Mouse (Mus musculus): ENCODE data around the gene Eif1b. TPM values are rescaled to one million over a fixed set of nuclear protein-coding genes. Genes with fewer than 3 reads are reported as not detected.

Eif1b gene
- polyA plus RNA-seq (2016; fragmentation: Nextera tagmentation; extraction: Ambion mirVana), result 407 and 434 TPM in 2 replicates

- peak within 1 kb of the TSS; percentile 93 for H3K27ac ChIP-seq
- 3% methylated on average over 19 of the region's 19 CpGs for WGBS
- no peaks in the 10 kb centered on the region for H3K9me3 ChIP-seq
- peak within 1 kb of the TSS; percentile 100 for H3K9ac ChIP-seq
- peaks cover 29% of the 10 kb centered on the region for H3K4me1 ChIP-seq
- peak within 1 kb of the TSS; percentile 88 for H3K4me2 ChIP-seq
- H3K4me3 ChIP-seq (replicated peaks), result peak within 1 kb of the TSS; percentile 99
- peak; percentile 42 for ATAC-seq (ENCODE audit: low FRiP score)
- peaks cover 26% of the 10 kb centered on the region for H3K36me3 ChIP-seq (replicated peaks)
- no peaks in the 10 kb centered on the region for H3K27me3 ChIP-seq
Observed at GRCm38 (mm10) chr9:120492010-120492399, at the start of gene Eif1b. Eif1b (plus strand) TSS chr9:120492232.

- Histone ChIP-seq H3K4me1 (peaks cover 4% of the 10 kb centered on the region; the same call in 1 of the 2 replicates), H3K4me2 (no peak overlapping the region), H3K9me3 (0 out of 2 replicates have a peak, but pooled peaks cover 3% of the 10 kb centered on the region), H3K4me3 (replicated peaks) (no peak overlapping the region), H3K9ac (no peak overlapping the region), H3K27ac (peak overlapping the region; percentile 84), H3K36me3 (replicated peaks) (no peaks in the 10 kb centered on the region), H3K27me3 (no peaks in the 10 kb centered on the region)
- peak; percentile 68; the same call in 1 of the 2 replicates for ATAC-seq (ENCODE audit: low FRiP score)
- 59% methylated on average over 9 of the region's 9 CpGs for WGBS
Observed at GRCm38 (mm10) chr9:120444642-120445041, 47.4 kb upstream of the Eif1b start.

GRCm38 (mm10) chr9:120449696-120450329, 42.2 kb upstream of the Eif1b start:
- WGBS, result 84% methylated on average over 6 of the region's 6 CpGs
- Histone ChIP-seq H3K4me2 (no peak overlapping the region), H3K36me3 (replicated peaks) (no peaks in the 10 kb centered on the region), H3K9me3 (no peaks in the 10 kb centered on the region), H3K4me1 (peaks cover 4% of the 10 kb centered on the region; the same call in 1 of the 2 replicates), H3K4me3 (replicated peaks) (no peak overlapping the region), H3K9ac (no peak overlapping the region), H3K27me3 (peaks cover 3% of the 10 kb centered on the region; the same call in 1 of the 2 replicates), H3K27ac (no peak overlapping the region)
- no peak for ATAC-seq (ENCODE audit: low FRiP score)

GRCm38 (mm10) chr9:120455768-120456655, 36.0 kb upstream of the Eif1b start:
- H3K9me3 ChIP-seq, result peaks cover 2% of the 10 kb centered on the region; the same call in 1 of the 2 replicates
- ATAC-seq (ENCODE audit: low FRiP score), result peak; percentile 91
- H3K36me3 ChIP-seq (replicated peaks), result no peaks in the 10 kb centered on the region
- H3K9ac ChIP-seq, result peak overlapping the region; percentile 21; the same call in 1 of the 2 replicates
- H3K4me2 ChIP-seq, result no peak overlapping the region
- no peak overlapping the region for H3K4me3 ChIP-seq (replicated peaks)
- H3K27me3 ChIP-seq, result peaks cover 3% of the 10 kb centered on the region; the same call in 1 of the 2 replicates
- H3K4me1 ChIP-seq, result peaks cover 22% of the 10 kb centered on the region
- peak overlapping the region; percentile 93 for H3K27ac ChIP-seq
- WGBS, result 6% methylated on average over 9 of the region's 9 CpGs

GRCm38 (mm10) chr9:120470431-120470830, 21.6 kb upstream of the Eif1b start:
- 85% methylated on average over 1 of the region's 1 CpGs for WGBS
- Histone ChIP-seq H3K36me3 (replicated peaks) (no peaks in the 10 kb centered on the region), H3K4me1 (peaks cover 8% of the 10 kb centered on the region), H3K4me2 (no peak overlapping the region), H3K27me3 (no peaks in the 10 kb centered on the region), H3K9me3 (no peaks in the 10 kb centered on the region), H3K4me3 (replicated peaks) (no peak overlapping the region), H3K27ac (no peak overlapping the region), H3K9ac (no peak overlapping the region)
- no peak for ATAC-seq (ENCODE audit: low FRiP score)

GRCm38 (mm10) chr9:120481644-120482043, 10.4 kb upstream of the Eif1b start:
- H3K27me3 ChIP-seq, result no peaks in the 10 kb centered on the region
- H3K4me3 ChIP-seq (replicated peaks), result no peak overlapping the region
- no peak overlapping the region for H3K4me2 ChIP-seq
- H3K9ac ChIP-seq, result no peak overlapping the region
- no peaks in the 10 kb centered on the region; the same call in 1 of the 2 replicates for H3K4me1 ChIP-seq
- H3K36me3 ChIP-seq (replicated peaks), result no peaks in the 10 kb centered on the region
- no peak overlapping the region for H3K27ac ChIP-seq
- no peaks in the 10 kb centered on the region for H3K9me3 ChIP-seq
- ATAC-seq (ENCODE audit: low FRiP score), result no peak
- 76% methylated on average over 3 of the region's 3 CpGs for WGBS

- H3K27ac ChIP-seq, result no peak overlapping the region
- no peak overlapping the region for H3K4me2 ChIP-seq
- H3K9me3 ChIP-seq, result no peaks in the 10 kb centered on the region
- no peaks in the 10 kb centered on the region for H3K27me3 ChIP-seq
- ATAC-seq (ENCODE audit: low FRiP score), result no peak
- H3K4me1 ChIP-seq, result no peaks in the 10 kb centered on the region; the same call in 1 of the 2 replicates
- H3K9ac ChIP-seq, result no peak overlapping the region
- no peak overlapping the region for H3K4me3 ChIP-seq (replicated peaks)
- H3K36me3 ChIP-seq (replicated peaks), result no peaks in the 10 kb centered on the region
- 94% methylated on average over 4 of the region's 4 CpGs for WGBS
Observed at GRCm38 (mm10) chr9:120482382-120482781, 9.7 kb upstream of the Eif1b start.

- Histone ChIP-seq H3K9ac (no peak overlapping the region), H3K36me3 (replicated peaks) (no peaks in the 10 kb centered on the region), H3K27ac (no peak overlapping the region), H3K27me3 (no peaks in the 10 kb centered on the region), H3K4me3 (replicated peaks) (no peak overlapping the region), H3K9me3 (no peaks in the 10 kb centered on the region), H3K4me1 (no peaks in the 10 kb centered on the region; the same call in 1 of the 2 replicates), H3K4me2 (no peak overlapping the region)
- WGBS, result 60% methylated on average over 8 of the region's 8 CpGs
- ATAC-seq (ENCODE audit: low FRiP score), result no peak
Observed at GRCm38 (mm10) chr9:120483101-120483500, 8.9 kb upstream of the Eif1b start.

GRCm38 (mm10) chr9:120487076-120487475, 5.0 kb upstream of the Eif1b start:
- H3K4me2 ChIP-seq, result no peak overlapping the region
- H3K9ac ChIP-seq, result no peak overlapping the region
- no peaks in the 10 kb centered on the region for H3K27me3 ChIP-seq
- 89% methylated on average over 8 of the region's 8 CpGs for WGBS
- no peaks in the 10 kb centered on the region for H3K9me3 ChIP-seq
- no peak overlapping the region for H3K27ac ChIP-seq
- H3K4me3 ChIP-seq (replicated peaks), result no peak overlapping the region
- peaks cover 3% of the 10 kb centered on the region for H3K4me1 ChIP-seq
- no peaks in the 10 kb centered on the region for H3K36me3 ChIP-seq (replicated peaks)
- ATAC-seq (ENCODE audit: low FRiP score), result no peak

- ATAC-seq (ENCODE audit: low FRiP score), result no peak
- H3K27me3 ChIP-seq, result no peaks in the 10 kb centered on the region
- H3K4me1 ChIP-seq, result peaks cover 26% of the 10 kb centered on the region
- H3K4me2 ChIP-seq, result peak overlapping the region; percentile 88
- H3K27ac ChIP-seq, result peak overlapping the region; percentile 93; the same call in 1 of the 2 replicates
- H3K36me3 ChIP-seq (replicated peaks), result peaks cover 24% of the 10 kb centered on the region
- no peak overlapping the region for H3K9ac ChIP-seq
- peak overlapping the region; percentile 99 for H3K4me3 ChIP-seq (replicated peaks)
- H3K9me3 ChIP-seq, result no peaks in the 10 kb centered on the region
- WGBS, result 81% methylated on average over 3 of the region's 3 CpGs
Observed at GRCm38 (mm10) chr9:120491509-120491908, 523 bp upstream of the Eif1b start.

- Histone ChIP-seq H3K27ac (peak overlapping the region; percentile 93), H3K4me1 (peaks cover 29% of the 10 kb centered on the region), H3K4me2 (peak overlapping the region; percentile 88), H3K9ac (peak overlapping the region; percentile 100), H3K27me3 (no peaks in the 10 kb centered on the region), H3K36me3 (replicated peaks) (peaks cover 32% of the 10 kb centered on the region), H3K9me3 (no peaks in the 10 kb centered on the region), H3K4me3 (replicated peaks) (peak overlapping the region; percentile 99)
- ATAC-seq (ENCODE audit: low FRiP score), result peak; percentile 88
- under 1% methylated on average over 65 of the region's 97 CpGs for WGBS
Observed at GRCm38 (mm10) chr9:120492400-120493351, 644 bp downstream of the Eif1b start.
